Mouse (Mus musculus) hindbrain, embryonic 14.5 days (tissue): ENCODE measurements around the gene Dpf3. TPM values are rescaled to one million over a fixed set of nuclear protein-coding genes. Genes with fewer than 3 reads are reported as not detected.

Experiments used
- ATAC-seq: fragments of 200-750 bp; cut with Nextera tagmentation; 2 replicates; pipeline ENCODE4 v1.8.0; 2017; ENCODE audit warnings: moderate number of reproducible peaks, mild to moderate bottlenecking, moderate TSS enrichment, moderate library complexity; ENCODE audit not compliant: low FRiP score
- DNase-seq: peaks from one replicate; pipeline ENCODE4 v3.0.0-alpha.2; 2015; ENCODE audit warnings: low spot score
- H3K27ac ChIP-seq: fragments of 300-500 bp; sonication (generic); 2 replicates; pipeline ENCODE4 v1.5.1; 2014; ENCODE audit warnings: mild to moderate bottlenecking, moderate library complexity
- H3K27me3 ChIP-seq: fragments of 300-500 bp; sonication (generic); 2 replicates; pipeline ENCODE4 v1.6.1; 2014; ENCODE audit warnings: mild to moderate bottlenecking, low read length, mixed read lengths; ENCODE audit not compliant: control insufficient read depth, insufficient read depth
- H3K36me3 ChIP-seq: fragments of 300-500 bp; sonication (generic); replicated peaks from 2 replicates; pipeline ENCODE4 v1.6.1; 2014; ENCODE audit not compliant: control insufficient read depth, insufficient read depth
- H3K4me1 ChIP-seq: fragments of 300-500 bp; sonication (generic); replicated peaks from 2 replicates; pipeline ENCODE4 v1.6.1; 2014; ENCODE audit warnings: antibody characterized with exemption, low read length, mixed read lengths; ENCODE audit not compliant: control insufficient read depth, insufficient read depth
- H3K4me2 ChIP-seq: fragments of 300-500 bp; sonication (generic); replicated peaks from 2 replicates; pipeline ENCODE4 v1.6.1; 2014; ENCODE audit warnings: mild to moderate bottlenecking, moderate library complexity
- H3K4me3 ChIP-seq: fragments of 300-500 bp; sonication (generic); replicated peaks from 2 replicates; pipeline ENCODE4 v1.5.1; 2014; ENCODE audit warnings: mild to moderate bottlenecking, low read length
- H3K9ac ChIP-seq: fragments of 300-500 bp; sonication (generic); 2 replicates; pipeline ENCODE4 v1.6.1; 2014
- H3K9me3 ChIP-seq: fragments of 300-500 bp; sonication (generic); 2 replicates; pipeline ENCODE4 v1.6.1; 2016; ENCODE audit warnings: low read length; ENCODE audit not compliant: control insufficient read depth
- WGBS: fragments of 180-500 bp; shearing (Covaris S2); extraction: QIAGEN DNeasy Blood & Tissue Kit; methylation state at CpG from one replicate; pipeline ENCODE4 v1.1.7; 2014; 5-methylcytosine and 5-hydroxymethylcytosine counted together
- polyA plus RNA-seq: library from polyadenylated mRNA; unstranded; fragments of >200 nt; fragmentation: Nextera tagmentation; extraction: Ambion mirVana; gene quantifications from 2 replicates; pipeline ENCODE4 v1.2.1, GENCODE M21; 2014

Dpf3 gene
- polyA plus RNA-seq, 1 experiment from 2014 or later = 23.9 TPM

GRCm38 (mm10) chr12:83380016-83380415 lies 107.5 kb downstream of the Dpf3 start:
- no peaks in the 10 kb centered on the region for H3K27me3 ChIP-seq
- no peaks in the 10 kb centered on the region for H3K9me3 ChIP-seq
- no peak overlapping the region for H3K4me3 ChIP-seq
- no peaks in the 10 kb centered on the region for H3K36me3 ChIP-seq
- no peak overlapping the region for H3K4me2 ChIP-seq
- H3K4me1 ChIP-seq = no peaks in the 10 kb centered on the region
- DNase-seq = no peak
- no peak overlapping the region for H3K27ac ChIP-seq
- H3K9ac ChIP-seq = no peak overlapping the region
- ATAC-seq = no peak
- 42% methylated on average over 3 of the region's 3 CpGs for WGBS

DNA sequence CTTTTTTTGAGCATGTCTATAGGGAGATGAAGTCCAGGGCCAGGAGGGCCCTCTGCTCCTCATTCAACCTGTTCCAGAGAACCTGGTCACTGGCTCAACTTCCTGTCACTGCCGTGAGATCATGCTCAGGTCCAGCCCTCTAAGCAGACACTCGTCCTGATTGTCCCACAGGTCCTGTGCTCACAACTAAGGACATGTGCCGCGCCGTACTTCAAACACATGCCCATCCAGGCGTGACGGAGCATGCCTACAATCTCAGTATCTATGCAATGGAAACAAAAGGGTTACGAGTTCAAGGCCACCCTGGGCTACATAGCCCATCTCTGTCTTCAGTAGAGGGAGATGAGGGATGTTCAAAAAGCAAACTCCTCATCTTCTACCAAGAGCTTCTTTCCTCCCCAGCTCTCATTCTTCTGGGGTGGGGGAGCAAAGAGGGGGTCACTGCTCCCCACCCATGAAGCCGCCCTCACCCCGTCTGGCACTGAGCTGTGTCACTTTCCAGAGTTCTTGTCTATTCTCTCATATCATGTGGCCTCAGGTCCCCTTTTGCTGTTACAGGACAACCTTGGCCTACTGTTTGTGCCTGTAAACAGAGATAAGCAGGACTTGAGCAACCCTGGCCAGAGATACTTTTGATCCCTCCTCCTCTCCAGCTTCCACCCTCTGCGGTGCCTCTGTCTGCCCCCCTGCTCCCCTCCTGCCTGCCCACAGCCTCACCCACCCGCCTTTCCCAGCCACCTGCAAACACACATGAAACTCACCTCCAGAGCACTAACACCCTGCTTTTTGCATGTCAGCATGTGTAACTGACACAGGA lies 112.3 kb downstream of the Dpf3 start:
- DNase-seq (no peak), ATAC-seq (no peak)
- Histone ChIP-seq H3K27ac (no peak overlapping the region), H3K4me1 (no peaks in the 10 kb centered on the region), H3K9me3 (no peaks in the 10 kb centered on the region), H3K4me3 (no peak overlapping the region), H3K36me3 (no peaks in the 10 kb centered on the region), H3K27me3 (no peaks in the 10 kb centered on the region), H3K4me2 (no peak overlapping the region), H3K9ac (no peak overlapping the region)
- 83% methylated on average over 12 of the region's 12 CpGs for WGBS

DNA sequence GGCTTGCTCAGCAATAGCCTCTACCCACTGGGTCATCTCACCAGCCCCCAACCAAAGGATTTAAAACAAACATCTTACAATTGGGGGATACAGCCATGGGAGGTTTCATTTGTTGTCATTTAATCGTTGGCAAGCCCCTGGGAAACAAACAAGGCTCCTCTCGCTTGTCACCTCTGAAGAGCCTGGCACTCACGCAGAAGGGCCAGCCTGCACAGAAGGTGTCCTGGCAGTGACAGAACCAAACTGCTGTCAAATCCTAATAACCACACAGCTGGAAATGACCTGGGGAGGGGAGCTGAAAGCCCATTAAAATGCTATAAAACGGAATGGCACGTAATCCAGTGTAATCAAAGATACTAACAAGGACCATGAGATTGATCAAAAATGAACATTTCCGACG lies 114.4 kb downstream of the Dpf3 start:
- Histone ChIP-seq H3K36me3 (no peaks in the 10 kb centered on the region), H3K27ac (no peak overlapping the region)
- no peak for DNase-seq

DNA sequence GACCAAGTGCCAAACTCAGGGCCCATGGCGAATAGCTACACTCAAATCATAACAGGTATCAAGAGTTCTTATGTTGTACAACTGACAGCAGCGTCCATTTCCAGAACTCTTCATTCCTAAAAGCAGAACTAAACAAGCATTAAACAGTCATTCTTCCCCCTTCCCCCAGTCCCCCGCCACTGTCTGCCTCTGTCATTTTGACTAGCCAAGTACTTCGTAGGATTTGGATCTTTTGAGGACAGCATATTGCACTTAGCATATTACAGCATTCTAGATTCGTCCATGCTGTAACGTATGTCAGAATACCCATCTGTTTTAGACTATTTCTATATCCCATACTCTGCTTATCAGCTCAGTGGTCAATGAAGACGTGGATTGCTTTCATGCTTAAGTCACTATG lies 115.2 kb downstream of the Dpf3 start:
- 84% methylated on average over 7 of the region's 7 CpGs for WGBS
- no peak for ATAC-seq

More for the DNA sequence above, 114.4 kb downstream of the Dpf3 start:
- Histone ChIP-seq H3K27me3 (no peaks in the 10 kb centered on the region), H3K9me3 (no peaks in the 10 kb centered on the region), H3K4me1 (0 out of 2 replicates have a peak, but pooled peaks cover 3% of the 10 kb centered on the region), H3K9ac (no peak overlapping the region), H3K4me2 (no peak overlapping the region), H3K4me3 (no peak overlapping the region)
- ATAC-seq = no peak
- WGBS = 42% methylated on average over 7 of the region's 7 CpGs

DNA sequence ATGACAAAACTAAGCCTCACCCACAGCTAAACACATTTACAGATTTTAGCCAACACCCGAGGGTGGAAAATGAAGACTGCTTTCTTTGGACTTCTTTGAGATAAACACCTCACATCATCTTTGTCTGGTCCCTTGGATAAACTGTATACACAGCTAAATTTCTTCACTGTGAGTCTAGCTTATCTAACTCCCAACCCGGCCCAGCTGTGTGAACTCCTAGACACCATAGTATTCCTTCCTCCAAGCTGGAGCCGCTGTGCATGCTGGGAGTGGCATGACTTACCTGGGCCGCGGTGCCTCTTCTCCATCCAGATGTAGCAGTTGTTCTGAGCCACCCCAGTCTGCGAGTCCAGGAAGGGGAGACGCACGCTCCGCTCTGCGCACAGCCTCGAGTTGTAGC lies 117.3 kb downstream of the Dpf3 start:
- H3K4me3 ChIP-seq = no peak overlapping the region
- no peak overlapping the region for H3K9ac ChIP-seq
- 90% methylated on average over 11 of the region's 11 CpGs for WGBS
- no peak overlapping the region for H3K4me2 ChIP-seq
- H3K36me3 ChIP-seq = no peaks in the 10 kb centered on the region
- H3K27me3 ChIP-seq = no peaks in the 10 kb centered on the region
- no peak for ATAC-seq
- DNase-seq = no peak
- H3K27ac ChIP-seq = no peak overlapping the region
- H3K9me3 ChIP-seq = no peaks in the 10 kb centered on the region
- H3K4me1 ChIP-seq = 0 out of 2 replicates have a peak, but pooled peaks cover 3% of the 10 kb centered on the region

More for the DNA sequence above, 115.2 kb downstream of the Dpf3 start:
- Histone ChIP-seq H3K4me1 (0 out of 2 replicates have a peak, but pooled peaks cover 3% of the 10 kb centered on the region), H3K4me3 (no peak overlapping the region), H3K27me3 (no peaks in the 10 kb centered on the region), H3K27ac (no peak overlapping the region), H3K36me3 (no peaks in the 10 kb centered on the region), H3K4me2 (no peak overlapping the region), H3K9me3 (no peaks in the 10 kb centered on the region), H3K9ac (no peak overlapping the region)
- DNase-seq = no peak

GRCm38 (mm10) chr12:83369416-83369815 lies 118.1 kb downstream of the Dpf3 start:
- Histone ChIP-seq H3K9me3 (0 out of 2 replicates have a peak, but pooled peaks cover 5% of the 10 kb centered on the region), H3K27me3 (no peaks in the 10 kb centered on the region), H3K9ac (no peak overlapping the region), H3K27ac (no peak overlapping the region), H3K4me1 (0 out of 2 replicates have a peak, but pooled peaks cover 3% of the 10 kb centered on the region), H3K36me3 (no peaks in the 10 kb centered on the region), H3K4me2 (no peak overlapping the region), H3K4me3 (no peak overlapping the region)
- 96% methylated on average over 5 of the region's 5 CpGs for WGBS
- DNase-seq = no peak
- no peak for ATAC-seq

DNA sequence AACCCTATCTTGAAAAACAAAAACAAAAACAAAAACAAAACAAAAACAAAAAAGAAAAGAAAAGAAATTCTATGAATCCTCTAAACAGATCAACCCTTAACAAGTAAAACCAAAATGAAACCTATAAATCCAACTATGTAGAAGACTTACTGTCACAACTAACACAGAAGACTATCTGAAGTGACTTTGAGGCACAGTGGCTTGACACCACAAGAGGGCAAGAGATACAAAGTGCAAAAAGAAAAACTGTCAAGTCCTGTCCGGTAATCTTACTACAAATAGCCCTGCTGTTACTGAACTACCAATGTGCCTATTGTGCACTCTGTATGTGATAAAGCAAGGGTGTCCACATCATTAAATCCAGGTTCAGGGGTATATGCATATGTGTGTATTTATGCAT lies 120.0 kb downstream of the Dpf3 start:
- H3K36me3 ChIP-seq = no peaks in the 10 kb centered on the region
- no peak overlapping the region for H3K27ac ChIP-seq
- no peak overlapping the region for H3K4me2 ChIP-seq
- no peak overlapping the region for H3K4me3 ChIP-seq
- 90% methylated on average over 1 of the region's 1 CpGs for WGBS
- ATAC-seq (no peak), DNase-seq (no peak)
- no peak overlapping the region for H3K9ac ChIP-seq
- H3K9me3 ChIP-seq = 0 out of 2 replicates have a peak, but pooled peaks cover 5% of the 10 kb centered on the region
- H3K4me1 ChIP-seq = 0 out of 2 replicates have a peak, but pooled peaks cover 3% of the 10 kb centered on the region
- H3K27me3 ChIP-seq = no peaks in the 10 kb centered on the region

- 65% methylated on average over 3 of the region's 3 CpGs for WGBS
- Histone ChIP-seq H3K36me3 (no peaks in the 10 kb centered on the region), H3K4me2 (no peak overlapping the region), H3K4me1 (0 out of 2 replicates have a peak, but pooled peaks cover 3% of the 10 kb centered on the region), H3K27ac (no peak overlapping the region), H3K27me3 (no peaks in the 10 kb centered on the region), H3K9me3 (0 out of 2 replicates have a peak, but pooled peaks cover 5% of the 10 kb centered on the region), H3K4me3 (no peak overlapping the region), H3K9ac (no peak overlapping the region)
- no peak for ATAC-seq
- no peak for DNase-seq
These were observed 122.7 kb downstream of the Dpf3 start for GRCm38 (mm10) chr12:83364771-83365170.

DNA sequence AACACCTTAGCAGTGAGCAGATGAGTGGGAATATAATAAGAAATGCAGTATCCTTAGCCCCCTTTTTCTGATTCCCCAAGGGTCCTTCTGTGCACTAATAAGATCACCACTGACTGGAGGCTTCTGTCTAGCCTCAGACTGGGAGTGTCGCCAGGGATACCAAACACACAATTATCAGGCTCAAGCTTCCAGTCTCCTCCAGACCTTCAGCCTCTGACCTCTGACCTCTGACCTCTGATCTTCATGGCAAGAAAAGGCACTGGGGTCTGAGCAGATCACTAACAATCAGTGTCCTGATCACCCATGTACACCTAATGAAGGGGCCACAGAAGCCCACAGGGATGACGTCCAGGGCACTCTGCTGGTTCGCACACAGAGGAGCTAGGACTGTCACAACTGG lies 125.7 kb downstream of the Dpf3 start:
- Histone ChIP-seq H3K9ac (no peak overlapping the region), H3K4me2 (no peak overlapping the region), H3K36me3 (no peaks in the 10 kb centered on the region), H3K27ac (no peak overlapping the region), H3K27me3 (no peaks in the 10 kb centered on the region), H3K4me3 (no peak overlapping the region), H3K9me3 (0 out of 2 replicates have a peak, but pooled peaks cover 5% of the 10 kb centered on the region), H3K4me1 (no peaks in the 10 kb centered on the region)
- ATAC-seq (no peak), DNase-seq (no peak)
- WGBS = 53% methylated on average over 3 of the region's 3 CpGs
